Mouse (Mus musculus) lung, postnatal 4 days (tissue): ENCODE data around the gene Asphd2.
A peak's percentile ranks its signal among the peaks of the same experiment; 100 is the strongest.

Source experiments
- DNase-seq, 2 experiments: peaks; one replicate each; pipeline ENCODE4 v3.0.0; 2021

The Asphd2 gene

DNA sequence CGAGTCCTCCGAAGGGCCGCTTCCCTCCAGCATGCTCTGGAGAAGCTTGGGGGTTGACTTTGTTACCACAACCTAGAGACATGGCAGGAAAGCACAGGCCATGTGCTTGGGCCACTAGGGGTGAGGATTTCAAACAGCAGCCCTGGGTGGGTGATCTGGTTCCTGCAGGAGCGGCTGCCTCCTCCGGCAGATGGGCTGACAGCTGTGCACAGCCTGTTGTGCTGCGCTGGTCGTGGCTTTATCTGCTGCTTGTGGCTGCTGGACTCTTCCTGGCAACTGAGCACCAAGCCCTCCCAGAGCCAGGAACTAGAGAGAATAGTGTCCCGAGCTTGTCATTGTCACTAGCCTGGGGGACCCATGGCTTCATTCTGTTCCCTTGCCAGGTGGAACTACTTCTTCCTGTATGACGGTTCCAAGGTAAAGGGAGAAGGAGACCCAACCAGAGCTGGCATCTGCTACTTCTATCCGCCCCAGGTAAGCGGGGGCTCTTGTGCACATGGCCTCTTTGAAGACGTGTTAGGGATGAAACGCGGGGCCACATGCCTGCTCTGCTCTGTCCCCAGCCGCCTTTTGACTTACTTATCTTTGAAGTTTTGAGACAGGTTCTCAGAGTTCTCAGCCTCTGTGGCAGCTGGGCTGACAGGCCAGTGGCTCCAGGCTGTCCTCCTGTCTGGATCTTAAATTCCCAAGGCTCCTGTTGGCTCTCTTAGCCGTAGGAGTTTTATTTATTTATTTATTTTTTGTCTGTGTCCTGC, 48.3 kb downstream of the Asphd2 start:
- DNase-seq: peak in 1 of 2 experiments; percentile 59

DNA sequence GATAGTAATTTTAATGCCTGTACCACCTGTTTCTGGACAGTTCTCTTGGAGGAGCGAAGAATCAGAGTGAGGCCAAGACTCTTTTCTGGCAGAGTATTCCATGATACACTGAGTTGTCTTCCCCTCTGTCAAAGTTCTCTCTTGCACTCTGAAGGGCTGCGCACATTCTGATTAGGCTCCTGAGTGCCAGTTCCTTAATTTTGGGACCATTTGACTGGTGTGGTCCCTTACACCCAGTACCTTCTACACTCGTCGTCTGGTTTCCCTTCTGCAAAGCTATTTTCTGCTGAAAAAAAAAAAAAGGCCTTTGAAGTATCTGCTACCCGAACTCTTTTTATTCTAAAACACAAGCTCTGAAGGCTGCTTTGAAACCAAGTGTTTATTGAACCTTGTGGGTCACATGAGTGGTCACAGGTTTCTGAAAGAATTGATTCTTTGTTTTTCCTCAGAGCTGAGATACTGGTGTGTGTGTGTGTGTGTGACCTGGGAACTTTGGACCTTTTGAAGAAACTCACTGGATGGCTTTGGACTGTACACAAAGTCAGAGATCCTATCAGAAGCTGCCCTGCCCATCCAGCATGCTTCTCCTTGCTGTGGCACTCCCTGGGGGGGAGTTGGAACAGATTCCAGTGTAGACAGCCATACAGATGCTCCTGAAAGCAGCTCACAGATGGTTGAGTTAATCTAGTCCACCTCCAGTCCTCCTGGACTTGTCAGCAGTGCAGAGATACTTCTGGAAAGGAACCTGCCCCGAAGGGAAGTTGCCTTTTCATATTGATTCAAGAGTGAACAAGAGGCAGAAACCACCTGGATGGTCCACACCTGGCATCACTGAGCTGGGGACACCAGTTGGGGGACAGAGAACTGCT, 50.3 kb downstream of the Asphd2 start:
- DNase-seq: no peak

DNA sequence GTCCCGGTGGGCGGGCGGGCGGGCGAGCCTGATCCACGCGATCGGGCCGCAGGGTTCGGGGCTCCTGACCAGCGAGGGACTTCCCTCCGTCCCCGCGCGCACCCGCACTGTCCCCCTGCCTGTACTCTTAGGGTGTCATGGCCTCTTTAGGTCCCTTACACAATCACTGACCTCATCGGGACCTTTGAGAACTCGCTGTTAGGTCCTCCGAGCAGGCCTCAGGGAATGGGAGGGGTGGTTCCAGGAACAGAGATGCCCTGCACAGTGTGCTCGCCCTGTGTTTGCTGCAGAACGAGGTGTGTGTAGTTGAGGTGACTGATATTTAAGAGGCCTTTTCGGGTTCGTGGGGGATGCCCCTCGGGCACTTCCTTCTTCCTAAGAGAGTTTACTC, 51.5 kb downstream of the Asphd2 start:
- no peak for DNase-seq

DNA sequence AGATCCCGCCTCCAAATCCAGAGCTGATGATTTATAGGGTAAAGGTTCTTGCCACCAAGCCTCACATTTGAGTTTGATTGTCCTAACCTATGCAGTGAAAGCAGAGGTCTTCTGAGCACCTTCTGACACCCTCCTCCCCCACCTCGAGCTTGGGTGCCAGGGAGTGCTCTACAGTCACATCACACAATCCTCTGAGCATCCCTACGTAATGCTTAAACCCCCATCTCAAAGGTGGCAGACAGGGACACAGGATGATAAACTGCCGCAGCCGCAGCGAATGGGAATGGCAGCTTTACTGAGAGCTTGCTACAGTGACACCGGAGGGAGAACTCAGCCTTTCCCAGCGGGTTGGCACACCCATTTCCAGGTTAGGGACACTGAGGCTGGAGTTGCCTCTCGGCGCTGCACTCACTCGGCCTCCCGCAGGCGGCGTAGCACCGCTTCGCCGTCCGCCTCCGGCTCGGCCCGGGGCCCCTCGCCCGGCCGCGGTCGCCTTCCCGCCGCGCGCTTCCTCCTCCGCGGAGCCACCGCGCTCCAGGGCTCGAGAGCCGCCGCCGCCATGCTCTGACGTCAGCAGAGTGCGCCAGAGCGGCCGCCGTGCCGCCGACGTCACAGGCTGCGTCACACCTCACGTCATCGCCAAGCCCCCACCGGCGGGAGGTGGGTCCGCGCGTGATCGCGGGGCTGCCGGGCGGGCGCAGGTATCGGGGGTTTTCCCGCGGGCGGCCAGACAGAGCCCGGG, 52.0 kb downstream of the Asphd2 start, which contains the start of the genes Srrd and Hps4:
Gene Srrd, minus strand, starts transcription at position 578 of the 742 bp plus-strand sequence.
Gene Hps4, plus strand, starts transcription at position 621 of the 742 bp plus-strand sequence.
- peak; percentile 90 to 91 for DNase-seq

DNA sequence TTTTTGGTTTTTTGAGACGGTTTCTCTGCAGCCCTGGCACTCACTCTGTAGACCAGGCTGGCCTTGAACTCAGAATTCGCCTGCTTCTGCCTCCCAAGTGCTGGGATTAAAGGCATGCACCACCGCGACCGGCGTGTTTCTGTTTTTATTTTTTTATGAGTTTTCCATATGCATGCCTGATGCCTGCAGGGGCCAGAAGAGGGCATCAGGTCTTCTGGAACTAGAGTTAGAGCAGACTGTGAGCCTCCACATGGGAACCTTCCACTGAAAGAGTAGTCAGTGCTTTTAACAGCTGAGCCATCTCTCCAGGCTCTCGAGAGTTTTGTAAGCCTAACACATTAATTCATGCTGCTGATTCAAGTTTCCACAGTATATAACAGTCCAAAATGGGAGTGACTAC, 55.5 kb downstream of the Asphd2 start:
- no peak for DNase-seq

DNA sequence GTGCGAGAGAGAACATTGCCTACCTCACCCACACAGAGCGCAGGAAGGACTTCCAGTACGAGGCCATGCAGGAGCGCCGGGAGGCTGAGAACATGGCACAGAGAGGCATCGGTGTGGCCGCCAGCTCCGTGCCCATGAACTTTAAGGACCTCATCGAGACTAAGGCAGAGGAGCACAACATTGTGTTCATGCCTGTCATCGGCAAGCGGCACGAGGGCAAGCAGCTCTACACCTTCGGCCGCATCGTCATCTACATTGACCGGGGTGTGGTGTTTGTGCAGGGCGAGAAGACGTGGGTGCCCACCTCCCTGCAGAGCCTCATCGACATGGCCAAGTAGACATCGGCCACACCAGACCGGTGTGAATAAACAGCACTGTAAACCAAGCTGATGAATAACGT, 57.7 kb downstream of the Asphd2 start:
- DNase-seq: no peak

DNA sequence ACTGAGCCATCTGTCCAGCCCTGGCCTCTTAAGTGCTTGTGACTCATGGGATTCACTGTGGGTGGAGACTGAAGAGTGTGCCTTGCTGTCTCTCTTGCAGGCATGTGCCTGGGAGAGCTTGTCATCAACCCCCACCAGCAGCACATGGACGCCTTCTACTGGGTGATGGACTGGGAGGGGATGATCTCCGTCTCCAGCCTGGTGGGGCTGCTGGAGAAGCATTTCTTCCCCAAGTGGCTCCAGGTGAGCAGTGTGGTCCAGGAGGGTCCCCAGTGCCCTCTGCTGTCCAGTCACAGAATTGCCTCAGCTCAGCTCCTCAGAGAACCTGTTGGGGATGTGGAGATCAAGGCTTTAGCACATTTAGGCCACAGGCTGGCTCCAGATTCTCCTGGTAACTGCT, 59.2 kb downstream of the Asphd2 start:
- DNase-seq: peak; percentile 49 to 62
